Mouse (Mus musculus): Measurements from ENCODE around the gene Gdf2. TPM values are rescaled to one million over a fixed set of nuclear protein-coding genes. Genes with fewer than 3 reads are reported as not detected.

The Gdf2 gene
- polyA plus RNA-seq, 1 experiment from 2014 or later: not detected

- no peak for TF ChIP-seq CTCF (IDR thresholded peaks at IDR 0.05; ENCODE audit: low read depth)
- no peak for DNase-seq (ENCODE audit: low spot score)
- ATAC-seq (replicated peaks; ENCODE audit: low FRiP score, low read depth): no peak
- Histone ChIP-seq H3K9me3 (replicated peaks; ENCODE audit: low read length) (no peaks in the 10 kb centered on the region), H3K36me3 (ENCODE audit: insufficient read depth, low read length) (no peaks in the 10 kb centered on the region), H3K27me3 (ENCODE audit: insufficient read depth, low read length) (no peaks in the 10 kb centered on the region), H3K4me3 (replicated peaks; ENCODE audit: low read depth, low read length) (no peak within 1 kb of the TSS), H3K4me2 (ENCODE audit: low read length) (no peak within 1 kb of the TSS), H3K4me1 (replicated peaks; ENCODE audit: insufficient read depth, low read length) (no peaks in the 10 kb centered on the region), H3K9ac (ENCODE audit: low read depth, low read length) (no peak within 1 kb of the TSS), H3K27ac (no peak within 1 kb of the TSS)
- WGBS: 88% methylated on average over 5 of the region's 5 CpGs
Measured at GRCm38 (mm10) chr14:33953761-33954160, 12.9 kb downstream of the Gdf2 start, which contains the start of gene Rbp3. Gene Rbp3, plus strand, starts transcription at chr14:33954003.

- H3K27ac ChIP-seq: no peak overlapping the region
- H3K9me3 ChIP-seq (replicated peaks; ENCODE audit: low read length): no peaks in the 10 kb centered on the region
- no peaks in the 10 kb centered on the region for H3K27me3 ChIP-seq (ENCODE audit: insufficient read depth, low read length)
- TF ChIP-seq CTCF (IDR thresholded peaks at IDR 0.05; ENCODE audit: low read depth): no peak
- H3K4me1 ChIP-seq (replicated peaks; ENCODE audit: insufficient read depth, low read length): no peaks in the 10 kb centered on the region
- WGBS: 77% methylated on average over 13 of the region's 13 CpGs
- ATAC-seq (replicated peaks; ENCODE audit: low FRiP score, low read depth) (no peak), DNase-seq (ENCODE audit: low spot score) (no peak)
- no peak overlapping the region for H3K4me2 ChIP-seq (ENCODE audit: low read length)
- no peak overlapping the region for H3K4me3 ChIP-seq (replicated peaks; ENCODE audit: low read depth, low read length)
- no peak overlapping the region for H3K9ac ChIP-seq (ENCODE audit: low read depth, low read length)
- H3K36me3 ChIP-seq (ENCODE audit: insufficient read depth, low read length): no peaks in the 10 kb centered on the region
Measured at GRCm38 (mm10) chr14:33956055-33956454, 15.2 kb downstream of the Gdf2 start.

GRCm38 (mm10) chr14:33958186-33958585 lies 17.3 kb downstream of the Gdf2 start:
- no peak for TF ChIP-seq CTCF (IDR thresholded peaks at IDR 0.05; ENCODE audit: low read depth)
- H3K9ac ChIP-seq (ENCODE audit: low read depth, low read length): no peak overlapping the region
- no peaks in the 10 kb centered on the region for H3K4me1 ChIP-seq (replicated peaks; ENCODE audit: insufficient read depth, low read length)
- no peak overlapping the region for H3K4me3 ChIP-seq (replicated peaks; ENCODE audit: low read depth, low read length)
- H3K36me3 ChIP-seq (ENCODE audit: insufficient read depth, low read length): no peaks in the 10 kb centered on the region
- H3K27ac ChIP-seq: no peak overlapping the region
- no peaks in the 10 kb centered on the region for H3K27me3 ChIP-seq (ENCODE audit: insufficient read depth, low read length)
- H3K4me2 ChIP-seq (ENCODE audit: low read length): no peak overlapping the region
- no peak for ATAC-seq (replicated peaks; ENCODE audit: low FRiP score, low read depth)
- 80% methylated on average over 4 of the region's 4 CpGs for WGBS
- DNase-seq (ENCODE audit: low spot score): no peak
- H3K9me3 ChIP-seq (replicated peaks; ENCODE audit: low read length): no peaks in the 10 kb centered on the region

GRCm38 (mm10) chr14:33958841-33959240 lies 18.0 kb downstream of the Gdf2 start:
- Histone ChIP-seq H3K27ac (no peak overlapping the region), H3K4me2 (ENCODE audit: low read length) (no peak overlapping the region), H3K36me3 (ENCODE audit: insufficient read depth, low read length) (no peaks in the 10 kb centered on the region), H3K9me3 (replicated peaks; ENCODE audit: low read length) (no peaks in the 10 kb centered on the region), H3K4me3 (replicated peaks; ENCODE audit: low read depth, low read length) (no peak overlapping the region), H3K4me1 (replicated peaks; ENCODE audit: insufficient read depth, low read length) (no peaks in the 10 kb centered on the region), H3K9ac (ENCODE audit: low read depth, low read length) (no peak overlapping the region), H3K27me3 (ENCODE audit: insufficient read depth, low read length) (no peaks in the 10 kb centered on the region)
- no peak for DNase-seq (ENCODE audit: low spot score)
- WGBS: 69% methylated on average over 3 of the region's 3 CpGs
- no peak for ATAC-seq (replicated peaks; ENCODE audit: low FRiP score, low read depth)
- no peak for TF ChIP-seq CTCF (IDR thresholded peaks at IDR 0.05; ENCODE audit: low read depth)

- no peaks in the 10 kb centered on the region for H3K27me3 ChIP-seq (ENCODE audit: insufficient read depth, low read length)
- no peaks in the 10 kb centered on the region for H3K36me3 ChIP-seq (ENCODE audit: insufficient read depth, low read length)
- H3K27ac ChIP-seq: no peak overlapping the region
- H3K4me3 ChIP-seq (replicated peaks; ENCODE audit: low read depth, low read length): no peak overlapping the region
- H3K9ac ChIP-seq (ENCODE audit: low read depth, low read length): no peak overlapping the region
- H3K4me1 ChIP-seq (replicated peaks; ENCODE audit: insufficient read depth, low read length): no peaks in the 10 kb centered on the region
- 16% methylated on average over 9 of the region's 9 CpGs for WGBS
- TF ChIP-seq CTCF (IDR thresholded peaks at IDR 0.05; ENCODE audit: low read depth): peak; percentile 82
- DNase-seq (ENCODE audit: low spot score) (peak; percentile 77), ATAC-seq (replicated peaks; ENCODE audit: low FRiP score, low read depth) (no peak)
- H3K4me2 ChIP-seq (ENCODE audit: low read length): no peak overlapping the region
- no peaks in the 10 kb centered on the region for H3K9me3 ChIP-seq (replicated peaks; ENCODE audit: low read length)
Measured at GRCm38 (mm10) chr14:33959341-33959740, 18.5 kb downstream of the Gdf2 start.

GRCm38 (mm10) chr14:33965675-33966074 lies 24.8 kb downstream of the Gdf2 start:
- Histone ChIP-seq H3K27ac (no peak overlapping the region), H3K4me2 (ENCODE audit: low read length) (no peak overlapping the region), H3K4me3 (replicated peaks; ENCODE audit: low read depth, low read length) (no peak overlapping the region), H3K9ac (ENCODE audit: low read depth, low read length) (no peak overlapping the region), H3K4me1 (replicated peaks; ENCODE audit: insufficient read depth, low read length) (no peaks in the 10 kb centered on the region), H3K9me3 (replicated peaks; ENCODE audit: low read length) (no peaks in the 10 kb centered on the region), H3K27me3 (ENCODE audit: insufficient read depth, low read length) (no peaks in the 10 kb centered on the region), H3K36me3 (ENCODE audit: insufficient read depth, low read length) (no peaks in the 10 kb centered on the region)
- peak; percentile 30; the same call in 1 of the 2 replicates for TF ChIP-seq CTCF (IDR thresholded peaks at IDR 0.05; ENCODE audit: low read depth)
- 72% methylated on average over 7 of the region's 7 CpGs for WGBS
- ATAC-seq (replicated peaks; ENCODE audit: low FRiP score, low read depth) (no peak), DNase-seq (ENCODE audit: low spot score) (no peak)

- H3K27ac ChIP-seq: no peak overlapping the region
- no peaks in the 10 kb centered on the region for H3K4me1 ChIP-seq (replicated peaks; ENCODE audit: insufficient read depth, low read length)
- no peak overlapping the region for H3K9ac ChIP-seq (ENCODE audit: low read depth, low read length)
- peak; percentile 59 for TF ChIP-seq CTCF (IDR thresholded peaks at IDR 0.05; ENCODE audit: low read depth)
- H3K4me3 ChIP-seq (replicated peaks; ENCODE audit: low read depth, low read length): no peak overlapping the region
- H3K36me3 ChIP-seq (ENCODE audit: insufficient read depth, low read length): no peaks in the 10 kb centered on the region
- no peak overlapping the region for H3K4me2 ChIP-seq (ENCODE audit: low read length)
- WGBS: 46% methylated on average over 7 of the region's 7 CpGs
- no peaks in the 10 kb centered on the region for H3K27me3 ChIP-seq (ENCODE audit: insufficient read depth, low read length)
- DNase-seq (ENCODE audit: low spot score): peak; percentile 22
- H3K9me3 ChIP-seq (replicated peaks; ENCODE audit: low read length): no peaks in the 10 kb centered on the region
- no peak for ATAC-seq (replicated peaks; ENCODE audit: low FRiP score, low read depth)
Measured at GRCm38 (mm10) chr14:33972679-33973078, 31.8 kb downstream of the Gdf2 start.
